Mouse (Mus musculus) brown adipose tissue, adult 24 weeks (tissue): Measurements from ENCODE around the gene Nat8f6. TPM values are rescaled to one million over a fixed set of nuclear protein-coding genes. Genes with fewer than 3 reads are reported as not detected.
"Not testable (repeated sequence)": the region's sequence is repeated elsewhere in the genome, so short reads cannot be mapped to it uniquely, and the experiment has no call there.

Experiments used
- H3K27ac ChIP-seq: fragments of 200-500 bp; replicated peaks from 2 replicates; pipeline ENCODE4 v1.5.1; 2012; ENCODE audit warnings: low read depth, mild to moderate bottlenecking, low read length
- H3K4me1 ChIP-seq: fragments of 200-500 bp; 2 replicates; pipeline ENCODE4 v1.6.1; 2012; ENCODE audit warnings: low read length, mixed read lengths; ENCODE audit not compliant: control insufficient read depth, insufficient read depth, insufficient read length
- H3K4me3 ChIP-seq: fragments of 200-500 bp; 2 replicates; pipeline ENCODE4 v1.5.1; 2012; ENCODE audit warnings: low read depth, mild to moderate bottlenecking, low read length, moderate library complexity; ENCODE audit not compliant: insufficient read depth
- polyA plus RNA-seq: library from polyadenylated mRNA; stranded (reverse); fragments of >200 nt; gene quantifications from 2 replicates; pipeline ENCODE4 v1.2.4, GENCODE M21; 2012; ENCODE audit not compliant: missing spikeins, insufficient read depth, insufficient read length

Nat8f6 gene
- not detected in 2 replicates for polyA plus RNA-seq

- Histone ChIP-seq H3K4me1 (no peaks in the 10 kb centered on the region), H3K4me3 (no peak within 1 kb of the TSS), H3K27ac (no peak within 1 kb of the TSS)
These were observed at the start of gene Nat8f6, which contains the start of gene Nat8f5 for GRCm38 (mm10) chr6:85820837-85821236. Gene Nat8f6, minus strand, starts transcription at chr6:85820954. Gene Nat8f5, minus strand, starts transcription at chr6:85820972.

GRCm38 (mm10) chr6:85869006-85869405 is 48.3 kb upstream of the Nat8f6 start, which contains the start of gene Nat8f2:
Gene Nat8f2, minus strand, starts transcription at chr6:85869158.
- H3K27ac ChIP-seq, H3K4me1 ChIP-seq, H3K4me3 ChIP-seq: not testable (repeated sequence)

- no peaks in the 10 kb centered on the region for H3K4me1 ChIP-seq
- no peak overlapping the region for H3K4me3 ChIP-seq
- no peak overlapping the region for H3K27ac ChIP-seq
These were observed 47.3 kb upstream of the Nat8f6 start for GRCm38 (mm10) chr6:85867726-85868690.

- not testable (repeated sequence) for H3K27ac ChIP-seq, H3K4me1 ChIP-seq, H3K4me3 ChIP-seq
These were observed 46.2 kb upstream of the Nat8f6 start for GRCm38 (mm10) chr6:85866995-85867394.

GRCm38 (mm10) chr6:85866166-85866565 is 45.4 kb upstream of the Nat8f6 start:
- H3K27ac ChIP-seq, H3K4me1 ChIP-seq, H3K4me3 ChIP-seq: not testable (repeated sequence)

- not testable (repeated sequence) for H3K27ac ChIP-seq, H3K4me1 ChIP-seq, H3K4me3 ChIP-seq
These were observed 44.3 kb upstream of the Nat8f6 start for GRCm38 (mm10) chr6:85864900-85865639.

GRCm38 (mm10) chr6:85863840-85864239 is 43.1 kb upstream of the Nat8f6 start:
- H3K4me1 ChIP-seq: no peaks in the 10 kb centered on the region
- no peak overlapping the region for H3K4me3 ChIP-seq
- no peak overlapping the region for H3K27ac ChIP-seq

GRCm38 (mm10) chr6:85863136-85863535 is 42.4 kb upstream of the Nat8f6 start:
- Histone ChIP-seq H3K4me1 (no peaks in the 10 kb centered on the region), H3K4me3 (no peak overlapping the region), H3K27ac (no peak overlapping the region)

GRCm38 (mm10) chr6:85862565-85862964 is 41.8 kb upstream of the Nat8f6 start:
- H3K27ac ChIP-seq: no peak overlapping the region
- H3K4me3 ChIP-seq: no peak overlapping the region
- H3K4me1 ChIP-seq: no peaks in the 10 kb centered on the region

GRCm38 (mm10) chr6:85861247-85861646 is 40.5 kb upstream of the Nat8f6 start:
- no peaks in the 10 kb centered on the region for H3K4me1 ChIP-seq
- H3K4me3 ChIP-seq: no peak overlapping the region
- no peak overlapping the region for H3K27ac ChIP-seq

GRCm38 (mm10) chr6:85856194-85856678 is 35.5 kb upstream of the Nat8f6 start:
- no peak overlapping the region for H3K27ac ChIP-seq
- no peak overlapping the region for H3K4me3 ChIP-seq
- H3K4me1 ChIP-seq: peaks cover 3% of the 10 kb centered on the region; the same call in 1 of the 2 replicates

GRCm38 (mm10) chr6:85853481-85853880 is 32.7 kb upstream of the Nat8f6 start:
- Histone ChIP-seq H3K4me1 (peaks cover 5% of the 10 kb centered on the region; the same call in 1 of the 2 replicates), H3K27ac (no peak overlapping the region), H3K4me3 (no peak overlapping the region)

GRCm38 (mm10) chr6:85851062-85851773 is 30.5 kb upstream of the Nat8f6 start:
- no peak overlapping the region for H3K4me3 ChIP-seq
- H3K27ac ChIP-seq: no peak overlapping the region
- peaks cover 5% of the 10 kb centered on the region; the same call in 1 of the 2 replicates for H3K4me1 ChIP-seq

- Histone ChIP-seq H3K4me1 (peaks cover 5% of the 10 kb centered on the region; the same call in 1 of the 2 replicates), H3K4me3 (no peak overlapping the region), H3K27ac (no peak overlapping the region)
These were observed 28.5 kb upstream of the Nat8f6 start for GRCm38 (mm10) chr6:85849240-85849639.
